Mouse (Mus musculus) intestine, embryonic 15.5 days (tissue): Measurements from ENCODE around the gene Krtap19-5. TPM values are rescaled to one million over a fixed set of nuclear protein-coding genes. Genes with fewer than 3 reads are reported as not detected.

Experiments used
- ATAC-seq: fragments of 200-750 bp; cut with Nextera tagmentation; 2 replicates; pipeline ENCODE4 v1.8.0; 2017; ENCODE audit warnings: moderate TSS enrichment, moderate library complexity
- H3K27ac ChIP-seq: fragments of 300-500 bp; sonication (generic); 2 replicates; pipeline ENCODE4 v1.5.1; 2015; ENCODE audit warnings: mild to moderate bottlenecking, inconsistent platforms
- H3K27me3 ChIP-seq: fragments of 300-500 bp; sonication (generic); replicated peaks from 2 replicates; pipeline ENCODE4 v1.6.1; 2015; ENCODE audit warnings: inconsistent platforms
- H3K36me3 ChIP-seq: fragments of 300-500 bp; sonication (generic); 2 replicates; pipeline ENCODE4 v1.6.1; 2015; ENCODE audit warnings: inconsistent platforms
- H3K4me1 ChIP-seq: fragments of 300-500 bp; sonication (generic); replicated peaks from 2 replicates; pipeline ENCODE4 v1.6.1; 2015; ENCODE audit warnings: inconsistent platforms
- H3K4me2 ChIP-seq: fragments of 300-500 bp; sonication (generic); replicated peaks from 2 replicates; pipeline ENCODE4 v1.6.1; 2015; ENCODE audit warnings: mild to moderate bottlenecking, inconsistent platforms
- H3K4me3 ChIP-seq: fragments of 300-500 bp; sonication (generic); replicated peaks from 2 replicates; pipeline ENCODE4 v1.5.1; 2015; ENCODE audit warnings: inconsistent platforms
- H3K9ac ChIP-seq: fragments of 300-500 bp; sonication (generic); 2 replicates; pipeline ENCODE4 v1.6.1; 2015; ENCODE audit warnings: inconsistent platforms
- H3K9me3 ChIP-seq: fragments of 300-500 bp; sonication (generic); 2 replicates; pipeline ENCODE4 v1.6.1; 2016; ENCODE audit warnings: inconsistent platforms
- WGBS: fragments of 180-500 bp; shearing (Covaris S2); methylation state at CpG from one replicate; pipeline ENCODE4 v1.1.7; 2015; 5-methylcytosine and 5-hydroxymethylcytosine counted together
- polyA plus RNA-seq: library from polyadenylated mRNA; unstranded; fragments of >200 nt; fragmentation: Nextera tagmentation; extraction: Ambion mirVana; gene quantifications from 2 replicates; pipeline ENCODE4 v1.2.1, GENCODE M21; 2015

Gene Krtap19-5
- polyA plus RNA-seq: not detected in 2 replicates

DNA sequence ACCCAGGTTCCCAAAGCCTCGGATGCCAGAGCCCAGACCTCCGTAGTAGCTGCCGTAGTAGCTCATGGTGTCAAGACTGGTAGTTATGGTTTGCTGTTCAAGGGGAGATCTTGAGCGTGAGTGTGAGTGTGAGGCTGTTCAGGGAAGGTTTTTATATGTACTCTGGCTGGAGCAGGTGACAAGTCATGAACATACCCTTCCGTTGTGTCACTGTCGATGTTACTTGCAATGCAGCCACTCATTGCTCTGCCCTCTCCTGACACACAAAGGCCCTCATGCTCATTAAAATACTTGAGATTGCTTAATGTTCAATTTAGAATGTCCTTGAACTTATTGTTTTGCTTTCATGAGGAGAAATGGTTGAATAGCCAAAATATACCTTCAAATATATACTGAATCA is at the start of gene Krtap19-5:
TSS of gene Krtap19-5 (minus strand) at position 101 of the 400 bp plus-strand sequence.
- H3K9ac ChIP-seq: no peak within 1 kb of the TSS
- H3K4me2 ChIP-seq: no peak within 1 kb of the TSS
- 90% methylated on average over 6 of the region's 6 CpGs for WGBS
- H3K36me3 ChIP-seq: no peaks in the 10 kb centered on the region
- ATAC-seq: no peak
- H3K27me3 ChIP-seq: no peaks in the 10 kb centered on the region
- no peak within 1 kb of the TSS for H3K4me3 ChIP-seq
- H3K4me1 ChIP-seq: no peaks in the 10 kb centered on the region
- H3K27ac ChIP-seq: no peak within 1 kb of the TSS
- H3K9me3 ChIP-seq: no peaks in the 10 kb centered on the region

DNA sequence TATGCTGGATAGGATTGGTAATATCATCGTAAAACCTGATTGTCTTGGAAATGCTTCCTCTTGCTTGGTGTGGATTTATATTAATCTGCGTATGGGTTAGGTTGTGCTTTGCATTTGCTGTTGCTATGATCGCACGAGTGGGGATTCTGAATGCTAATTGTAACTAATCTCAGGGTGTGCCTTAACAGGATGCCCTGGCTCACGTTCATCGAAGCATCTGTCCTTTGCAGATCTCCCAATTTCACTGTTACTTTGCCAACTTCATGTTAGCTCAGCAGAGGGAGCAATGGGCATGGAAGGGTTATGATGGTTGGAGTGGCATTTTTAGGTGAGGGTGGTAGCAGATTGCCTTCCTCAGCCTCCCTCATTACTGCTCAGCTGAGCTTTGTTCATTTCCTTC is 44.8 kb upstream of the Krtap19-5 start:
- Histone ChIP-seq H3K9me3 (no peaks in the 10 kb centered on the region), H3K4me2 (no peak overlapping the region), H3K9ac (no peak overlapping the region), H3K36me3 (no peaks in the 10 kb centered on the region), H3K27me3 (no peaks in the 10 kb centered on the region), H3K4me1 (no peaks in the 10 kb centered on the region), H3K4me3 (no peak overlapping the region), H3K27ac (no peak overlapping the region)
- no peak for ATAC-seq
- WGBS: 89% methylated on average over 6 of the region's 6 CpGs

DNA sequence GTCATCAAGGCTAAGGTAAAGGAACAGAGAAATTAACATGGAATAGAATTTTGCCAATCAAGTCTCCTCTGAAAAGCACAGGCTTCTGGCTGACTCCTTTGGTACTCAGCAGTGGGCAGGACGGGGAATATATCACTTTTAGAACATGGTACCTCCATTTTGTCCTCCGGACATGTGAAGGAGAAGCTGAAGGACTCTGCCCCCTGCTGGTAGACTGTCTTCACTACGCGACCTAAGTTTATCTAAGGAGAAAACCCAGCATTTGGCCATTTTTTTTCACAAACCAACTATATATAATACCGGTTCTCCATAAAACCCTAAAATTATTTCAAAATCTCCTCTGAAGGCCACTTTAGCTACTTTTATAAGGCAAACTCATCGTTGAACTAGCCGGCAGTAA is 42.0 kb upstream of the Krtap19-5 start:
- Histone ChIP-seq H3K27ac (no peak overlapping the region), H3K9me3 (no peaks in the 10 kb centered on the region), H3K9ac (no peak overlapping the region), H3K4me3 (no peak overlapping the region), H3K27me3 (no peaks in the 10 kb centered on the region), H3K4me2 (no peak overlapping the region), H3K4me1 (no peaks in the 10 kb centered on the region), H3K36me3 (no peaks in the 10 kb centered on the region)
- no peak for ATAC-seq
- WGBS: 68% methylated on average over 7 of the region's 7 CpGs

DNA sequence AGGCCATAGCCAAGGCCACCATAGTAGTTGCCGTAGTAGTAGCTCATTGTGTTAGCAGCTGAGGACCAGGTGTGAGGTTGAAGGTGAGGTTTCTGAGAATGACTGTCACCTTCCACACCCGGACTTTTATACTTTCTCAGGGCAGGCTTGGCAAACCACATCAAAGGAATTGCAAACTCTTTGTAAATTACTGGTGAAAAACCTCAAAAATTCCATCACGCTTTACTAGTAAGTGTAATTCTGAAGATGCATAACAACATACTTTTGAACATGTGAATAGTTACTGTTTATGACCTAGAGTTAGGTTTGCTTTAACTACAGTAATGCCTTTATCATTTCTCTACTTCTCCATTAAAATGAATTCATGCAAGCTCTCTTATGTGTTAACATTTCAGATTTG is 35.9 kb upstream of the Krtap19-5 start, which contains the start of gene Krtap19-9b:
TSS of gene Krtap19-9b (minus strand) at position 101 of the 400 bp plus-strand sequence.
- WGBS: 84% methylated on average over 3 of the region's 3 CpGs
- Histone ChIP-seq H3K36me3 (no peaks in the 10 kb centered on the region), H3K9ac (no peak within 1 kb of the TSS), H3K4me1 (no peaks in the 10 kb centered on the region), H3K4me2 (no peak within 1 kb of the TSS), H3K27me3 (no peaks in the 10 kb centered on the region), H3K4me3 (no peak within 1 kb of the TSS), H3K9me3 (no peaks in the 10 kb centered on the region), H3K27ac (no peak within 1 kb of the TSS)
- ATAC-seq: no peak

DNA sequence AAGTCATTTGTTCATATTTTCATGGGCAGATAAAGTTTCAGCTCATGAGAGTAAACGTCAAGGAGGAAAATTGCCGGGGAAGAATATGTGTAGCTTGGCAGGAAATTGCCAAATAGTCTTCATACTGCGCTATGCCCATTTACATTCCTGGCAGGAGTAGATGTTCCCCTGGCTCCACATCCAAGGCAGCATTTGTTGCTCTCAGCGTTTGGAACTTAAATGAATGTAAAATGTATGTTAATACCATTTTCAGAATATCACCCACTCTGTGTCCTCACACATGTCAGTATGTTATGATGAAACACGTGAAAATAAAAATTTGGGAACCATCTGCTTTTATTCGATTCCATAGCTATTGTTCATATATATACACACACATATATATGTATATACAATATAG is 9.4 kb downstream of the Krtap19-5 start:
- Histone ChIP-seq H3K4me3 (no peak overlapping the region), H3K36me3 (no peaks in the 10 kb centered on the region), H3K9me3 (no peaks in the 10 kb centered on the region), H3K4me1 (no peaks in the 10 kb centered on the region), H3K9ac (no peak overlapping the region), H3K27ac (no peak overlapping the region), H3K27me3 (no peaks in the 10 kb centered on the region), H3K4me2 (no peak overlapping the region)
- 86% methylated on average over 6 of the region's 6 CpGs for WGBS
- no peak for ATAC-seq

DNA sequence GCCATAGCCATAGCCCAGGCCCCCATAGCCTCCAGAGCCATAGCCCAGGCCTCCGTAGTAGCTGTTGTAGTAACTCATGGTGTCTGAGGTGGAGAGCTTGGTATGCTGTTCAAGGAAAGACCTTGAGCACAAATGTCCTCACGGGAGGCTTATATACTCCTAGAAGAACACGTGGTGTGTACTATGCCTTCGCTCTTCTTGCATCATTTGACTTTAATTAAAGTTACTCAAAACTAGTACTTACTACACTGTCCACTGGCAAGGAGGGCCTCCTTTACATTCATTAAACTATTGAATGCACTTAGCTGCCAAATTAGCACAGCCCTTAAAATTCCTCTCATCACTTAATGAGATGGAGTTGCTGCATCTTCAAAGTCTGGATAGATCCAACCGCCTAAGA is 11.3 kb downstream of the Krtap19-5 start, which contains the start of gene Krtap19-4:
TSS of gene Krtap19-4 (minus strand) at position 101 of the 400 bp plus-strand sequence.
- H3K4me1 ChIP-seq: no peaks in the 10 kb centered on the region
- H3K4me3 ChIP-seq: no peak within 1 kb of the TSS
- no peaks in the 10 kb centered on the region for H3K36me3 ChIP-seq
- no peak within 1 kb of the TSS for H3K9ac ChIP-seq
- 93% methylated on average over 5 of the region's 5 CpGs for WGBS
- H3K27me3 ChIP-seq: no peaks in the 10 kb centered on the region
- H3K4me2 ChIP-seq: no peak within 1 kb of the TSS
- no peaks in the 10 kb centered on the region for H3K9me3 ChIP-seq
- ATAC-seq: no peak
- no peak within 1 kb of the TSS for H3K27ac ChIP-seq

DNA sequence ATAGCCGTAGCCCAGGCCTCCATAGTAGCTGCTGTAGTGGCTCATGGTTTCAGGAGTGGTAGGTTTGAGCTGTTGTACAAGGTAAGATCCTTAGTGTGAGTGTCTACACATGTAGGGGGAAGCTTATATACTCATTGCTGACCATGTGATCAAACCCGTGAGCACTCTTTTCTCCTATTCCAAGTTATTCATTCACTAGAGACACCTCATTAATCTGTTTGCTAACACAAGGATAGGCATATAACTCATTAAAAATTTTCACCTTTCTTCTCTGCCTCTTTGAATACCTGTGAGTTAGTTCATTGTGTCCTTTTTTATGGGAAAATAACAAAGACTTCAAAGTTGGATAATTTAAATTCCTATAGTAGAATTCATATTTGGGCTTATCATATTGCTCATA is 18.3 kb downstream of the Krtap19-5 start, which contains the start of gene Krtap19-3:
TSS of gene Krtap19-3 (minus strand) at position 101 of the 400 bp plus-strand sequence.
- Histone ChIP-seq H3K4me3 (no peak within 1 kb of the TSS), H3K36me3 (no peaks in the 10 kb centered on the region), H3K4me1 (no peaks in the 10 kb centered on the region), H3K27ac (no peak within 1 kb of the TSS), H3K9me3 (no peaks in the 10 kb centered on the region), H3K9ac (no peak within 1 kb of the TSS), H3K4me2 (no peak within 1 kb of the TSS), H3K27me3 (no peaks in the 10 kb centered on the region)
- no peak for ATAC-seq
- 85% methylated on average over 2 of the region's 2 CpGs for WGBS

DNA sequence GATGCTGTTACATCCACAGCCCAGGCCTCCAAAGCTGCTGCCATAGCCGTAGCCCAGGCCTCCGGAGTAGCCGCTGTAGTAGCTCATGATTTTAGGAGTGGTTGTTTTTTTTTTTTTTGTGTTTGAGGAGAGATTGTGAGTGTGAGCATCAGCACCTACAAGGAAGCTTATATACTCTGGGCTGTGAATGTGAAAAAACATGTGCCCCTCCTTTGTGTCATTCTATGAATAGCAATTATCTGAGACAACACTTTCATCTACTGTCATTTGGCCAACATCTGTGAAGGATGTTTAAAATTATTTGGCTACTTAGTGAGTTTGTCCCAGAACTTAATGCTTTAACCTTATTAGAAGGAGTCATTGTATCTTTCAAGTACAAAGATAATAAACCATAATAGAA is 22.1 kb downstream of the Krtap19-5 start, which contains the start of gene Krtap19-2:
TSS of gene Krtap19-2 (minus strand) at position 101 of the 400 bp plus-strand sequence.
- 92% methylated on average over 3 of the region's 3 CpGs for WGBS
- no peaks in the 10 kb centered on the region for H3K36me3 ChIP-seq
- H3K27ac ChIP-seq: no peak within 1 kb of the TSS
- H3K9ac ChIP-seq: no peak within 1 kb of the TSS
- H3K4me1 ChIP-seq: no peaks in the 10 kb centered on the region
- H3K4me2 ChIP-seq: no peak within 1 kb of the TSS
- ATAC-seq: no peak
- H3K9me3 ChIP-seq: no peaks in the 10 kb centered on the region
- no peak within 1 kb of the TSS for H3K4me3 ChIP-seq
- no peaks in the 10 kb centered on the region for H3K27me3 ChIP-seq

DNA sequence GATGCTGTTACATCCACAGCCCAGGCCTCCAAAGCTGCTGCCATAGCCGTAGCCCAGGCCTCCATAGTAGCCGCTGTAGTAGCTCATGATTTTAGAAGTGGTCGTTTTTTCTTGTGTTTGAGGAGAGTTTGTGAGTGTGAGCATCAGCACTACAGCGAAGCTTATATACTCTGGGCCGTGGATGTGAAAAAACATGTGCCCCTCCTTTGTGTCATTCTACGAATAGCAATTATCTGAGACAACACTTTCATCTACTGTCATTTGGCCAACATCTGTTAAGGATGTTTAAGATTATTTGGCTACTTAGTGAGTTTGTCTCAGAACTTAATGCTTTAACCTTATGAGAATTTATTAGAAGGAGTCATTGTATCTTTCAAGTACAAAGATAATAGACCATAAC is 26.9 kb downstream of the Krtap19-5 start, which contains the start of gene Krtap19-1:
TSS of gene Krtap19-1 (minus strand) at position 101 of the 400 bp plus-strand sequence.
- Histone ChIP-seq H3K27me3 (no peaks in the 10 kb centered on the region), H3K4me3 (no peak within 1 kb of the TSS), H3K4me1 (no peaks in the 10 kb centered on the region), H3K36me3 (no peaks in the 10 kb centered on the region), H3K9me3 (no peaks in the 10 kb centered on the region), H3K9ac (no peak within 1 kb of the TSS), H3K27ac (no peak within 1 kb of the TSS), H3K4me2 (no peak within 1 kb of the TSS)
- ATAC-seq: no peak
- WGBS: 91% methylated on average over 6 of the region's 6 CpGs

DNA sequence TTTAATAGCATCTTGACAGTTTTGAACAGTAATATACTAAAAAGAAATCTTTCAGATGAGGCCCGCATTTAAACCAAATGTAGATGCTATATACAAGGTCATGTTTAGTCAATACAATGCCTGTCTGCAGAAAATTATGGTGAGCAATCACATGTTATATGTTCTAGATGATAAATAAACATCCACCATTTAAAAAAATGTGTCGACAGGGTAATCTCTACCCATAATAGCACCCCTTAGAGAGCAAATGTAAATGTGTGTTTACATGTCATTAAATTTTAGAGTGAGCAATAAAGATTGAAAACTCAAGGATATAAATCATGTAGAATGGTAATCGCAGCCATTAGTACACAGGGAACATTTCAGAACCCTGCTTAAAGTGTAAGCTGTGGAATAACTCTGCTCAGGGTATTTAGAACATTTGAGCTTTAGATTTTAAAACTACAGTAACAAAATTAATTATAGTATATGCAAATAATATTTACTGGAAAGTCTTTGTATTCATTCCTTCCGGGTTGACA is 31.3 kb downstream of the Krtap19-5 start:
- no peak overlapping the region for H3K4me2 ChIP-seq
- no peak overlapping the region for H3K27ac ChIP-seq
- H3K27me3 ChIP-seq: no peaks in the 10 kb centered on the region
- H3K4me1 ChIP-seq: no peaks in the 10 kb centered on the region
- 81% methylated on average over 4 of the region's 4 CpGs for WGBS
- H3K9ac ChIP-seq: no peak overlapping the region
- no peaks in the 10 kb centered on the region for H3K36me3 ChIP-seq
- H3K4me3 ChIP-seq: no peak overlapping the region
- ATAC-seq: no peak
- H3K9me3 ChIP-seq: no peaks in the 10 kb centered on the region

DNA sequence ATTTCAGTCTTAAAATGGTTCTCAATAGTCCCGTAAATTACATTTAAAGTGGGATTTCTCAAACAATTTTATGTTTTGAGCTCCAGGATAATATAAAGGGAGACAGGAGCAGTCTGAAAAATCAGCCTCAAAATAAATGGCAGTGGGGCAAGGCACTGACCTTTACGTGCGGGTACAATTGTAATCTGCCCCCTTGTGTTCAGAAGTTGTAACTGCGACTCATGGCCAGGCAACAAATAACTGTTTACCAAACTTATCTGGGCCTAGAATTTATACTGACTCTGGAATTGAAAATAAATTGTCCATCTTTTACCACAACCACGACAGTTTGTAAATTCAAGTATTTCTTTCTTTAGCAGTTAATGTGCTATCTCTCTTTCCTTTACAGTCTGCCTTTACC is 44.8 kb downstream of the Krtap19-5 start:
- H3K27ac ChIP-seq: no peak overlapping the region
- no peak for ATAC-seq
- no peaks in the 10 kb centered on the region for H3K27me3 ChIP-seq
- no peak overlapping the region for H3K9ac ChIP-seq
- H3K4me1 ChIP-seq: no peaks in the 10 kb centered on the region
- H3K4me3 ChIP-seq: no peak overlapping the region
- no peak overlapping the region for H3K4me2 ChIP-seq
- WGBS: 14% methylated on average over 5 of the region's 5 CpGs
- no peaks in the 10 kb centered on the region for H3K36me3 ChIP-seq
- no peaks in the 10 kb centered on the region for H3K9me3 ChIP-seq

DNA sequence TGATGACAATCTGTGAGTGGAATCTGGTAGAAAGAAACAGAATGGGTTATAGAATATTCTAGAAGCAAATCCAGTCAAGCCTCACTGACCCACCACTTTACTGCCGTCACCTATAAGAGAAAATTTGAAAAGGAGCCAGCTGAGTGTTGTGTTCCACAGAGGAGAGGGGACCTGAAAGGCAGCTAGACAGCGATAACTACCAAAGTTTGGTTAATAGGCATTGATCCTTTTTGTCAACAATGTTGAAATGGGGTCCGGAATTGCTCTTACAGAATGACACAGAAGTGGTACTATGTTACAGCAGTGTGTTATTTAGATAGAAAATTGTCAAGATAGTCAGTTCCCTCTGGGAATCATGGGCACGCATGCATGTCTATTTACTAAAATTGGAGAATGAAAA is 47.7 kb downstream of the Krtap19-5 start:
- H3K27me3 ChIP-seq: no peaks in the 10 kb centered on the region
- H3K9me3 ChIP-seq: no peaks in the 10 kb centered on the region
- no peak overlapping the region for H3K4me3 ChIP-seq
- no peak overlapping the region for H3K9ac ChIP-seq
- H3K4me2 ChIP-seq: no peak overlapping the region
- ATAC-seq: no peak
- no peaks in the 10 kb centered on the region for H3K36me3 ChIP-seq
- H3K27ac ChIP-seq: no peak overlapping the region
- H3K4me1 ChIP-seq: no peaks in the 10 kb centered on the region
- WGBS: 80% methylated on average over 4 of the region's 4 CpGs

DNA sequence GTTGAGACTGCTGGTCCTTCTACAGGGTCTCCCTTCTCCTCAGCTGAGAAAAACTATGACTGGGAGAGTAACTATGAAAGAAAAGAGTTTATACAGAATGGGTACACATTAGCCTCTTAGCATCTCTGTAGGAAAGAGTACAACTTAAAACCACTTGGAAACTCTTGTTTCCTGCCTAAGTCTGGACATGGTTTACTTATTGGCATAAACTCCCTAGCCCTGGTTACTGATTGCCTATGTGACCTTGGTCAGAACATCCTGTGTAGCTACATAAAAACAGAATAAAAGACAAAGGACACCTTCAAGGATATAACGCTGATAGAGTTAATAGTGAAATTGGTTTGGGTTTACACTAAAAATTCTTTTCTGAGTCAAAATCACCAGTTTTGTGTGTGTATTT is 48.9 kb downstream of the Krtap19-5 start:
- Histone ChIP-seq H3K4me2 (no peak overlapping the region), H3K4me1 (no peaks in the 10 kb centered on the region), H3K4me3 (no peak overlapping the region)

More for the DNA sequence above, 48.9 kb downstream of the Krtap19-5 start:
- no peaks in the 10 kb centered on the region for H3K9me3 ChIP-seq
- no peaks in the 10 kb centered on the region for H3K27me3 ChIP-seq
- no peak overlapping the region for H3K9ac ChIP-seq
- no peak overlapping the region for H3K27ac ChIP-seq
- ATAC-seq: no peak
- H3K36me3 ChIP-seq: no peaks in the 10 kb centered on the region
- 94% methylated on average over 1 of the region's 1 CpGs for WGBS
